Mouse (Mus musculus) kidney, adult 2 months (tissue): Measurements from ENCODE around the gene Lsr. TPM values are rescaled to one million over a fixed set of nuclear protein-coding genes. Genes with fewer than 3 reads are reported as not detected.

Experiments used
- DNase-seq: peaks from one replicate; pipeline ENCODE4 v3.0.0; 2021
- H3K27ac ChIP-seq: fragments of 200-500 bp; 2 replicates; pipeline ENCODE4 v1.5.1; 2012; ENCODE audit warnings: low read depth, low read length, control low read depth, inconsistent platforms; ENCODE audit not compliant: insufficient read depth
- H3K27me3 ChIP-seq: fragments of 200-500 bp; replicated peaks from 2 replicates; pipeline ENCODE4 v1.6.1; 2012; ENCODE audit warnings: mild to moderate bottlenecking, moderate library complexity, low read length, inconsistent platforms; ENCODE audit not compliant: control insufficient read depth, insufficient read depth
- H3K36me3 ChIP-seq: fragments of 200-500 bp; 2 replicates; pipeline ENCODE4 v1.6.1; 2012; ENCODE audit warnings: mild to moderate bottlenecking, moderate library complexity, low read length, inconsistent platforms; ENCODE audit not compliant: control insufficient read depth, insufficient read depth
- H3K4me1 ChIP-seq: fragments of 200-500 bp; 2 replicates; pipeline ENCODE4 v1.6.1; 2011; ENCODE audit warnings: low read length; ENCODE audit not compliant: control insufficient read depth, insufficient read depth
- H3K4me3 ChIP-seq: fragments of 200-500 bp; 2 replicates; pipeline ENCODE4 v1.5.1; 2011; ENCODE audit warnings: mild to moderate bottlenecking, low read depth, low read length, control low read depth; ENCODE audit not compliant: insufficient read depth
- CTCF ChIP-seq: fragments of 200-500 bp; conservative IDR thresholded peaks from 2 replicates; pipeline ENCODE4 v1.5.1; 2011; ENCODE audit warnings: low read depth, mild to moderate bottlenecking, control low read depth, low read length, moderate library complexity, mixed read lengths; ENCODE audit not compliant: insufficient read depth, insufficient read length
- POLR2A ChIP-seq: fragments of 200-500 bp; IDR thresholded peaks from one replicate; pipeline ENCODE4 v1.6.1; 2011; ENCODE audit warnings: low read depth, low read length, control low read depth
- WGBS: fragments of 180-500 bp; shearing (Covaris S2); methylation state at CpG from one replicate; pipeline ENCODE4 v1.1.7; 2018; 5-methylcytosine and 5-hydroxymethylcytosine counted together
- polyA plus RNA-seq: library from polyadenylated mRNA; depleted of rRNA; stranded (reverse); fragments of >200 nt; gene quantifications from 2 replicates; pipeline ENCODE4 v1.2.3, GENCODE M21; 2012

The Lsr gene
- polyA plus RNA-seq, 1 experiment = 60.7 TPM

DNA sequence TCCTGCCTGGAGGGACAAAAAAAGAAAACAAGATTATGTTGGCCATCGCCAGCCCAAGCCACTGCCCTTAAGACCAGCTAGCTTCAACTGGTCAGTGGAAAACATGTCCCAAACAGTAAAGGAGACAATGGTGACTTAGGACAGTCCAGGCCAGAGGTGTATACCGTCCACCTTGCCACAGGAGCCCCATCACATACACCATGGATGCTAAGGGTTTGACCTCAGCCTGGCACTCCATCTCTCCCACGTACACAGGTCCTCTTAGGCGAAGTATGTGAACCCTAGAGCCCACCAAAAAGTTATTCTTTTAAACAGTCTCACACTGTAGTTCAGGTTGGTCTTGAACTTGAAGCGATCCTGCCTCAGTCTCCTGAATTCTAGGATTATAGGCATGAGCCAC is 10.4 kb downstream of the Lsr start:
- H3K4me1 ChIP-seq = peaks cover 5% of the 10 kb centered on the region; the same call in 1 of the 2 replicates
- no peaks in the 10 kb centered on the region for H3K36me3 ChIP-seq
- H3K27me3 ChIP-seq = no peaks in the 10 kb centered on the region
- no peak overlapping the region for H3K4me3 ChIP-seq
- no peak for DNase-seq
- TF ChIP-seq POLR2A (no peak), CTCF (no peak)
- H3K27ac ChIP-seq = no peak overlapping the region
- WGBS = 91% methylated on average over 5 of the region's 5 CpGs

DNA sequence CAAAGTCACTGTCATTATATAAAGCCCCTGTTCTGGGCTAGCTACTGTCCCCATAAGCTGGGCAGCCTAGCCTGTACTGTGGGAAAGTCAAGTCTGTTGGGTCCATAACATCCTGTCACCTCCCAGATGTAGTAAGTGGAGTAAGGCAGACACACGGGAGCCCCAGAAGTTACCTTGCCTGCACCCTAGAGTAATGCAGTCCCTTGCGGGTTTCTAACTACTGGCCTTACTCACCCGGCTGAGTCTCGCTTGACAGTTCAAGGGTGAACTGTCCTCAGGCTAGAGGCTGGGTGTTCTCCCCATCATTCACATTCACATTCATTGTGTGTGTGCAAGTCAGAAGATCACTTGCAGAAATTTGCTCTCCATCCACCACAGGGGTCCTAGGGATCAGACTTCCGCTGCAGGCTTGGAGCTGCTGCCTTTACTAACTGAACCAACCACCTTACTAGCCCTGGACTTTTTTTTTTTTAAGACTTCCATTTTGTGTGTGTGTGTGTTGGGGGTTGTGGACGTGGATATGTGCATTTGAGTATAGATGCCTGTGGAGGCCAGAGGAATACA is 13.4 kb downstream of the Lsr start:
- TF ChIP-seq CTCF = no peak
- no peak for TF ChIP-seq POLR2A
- Histone ChIP-seq H3K4me3 (no peak overlapping the region), H3K36me3 (no peaks in the 10 kb centered on the region), H3K27ac (no peak overlapping the region), H3K27me3 (no peaks in the 10 kb centered on the region), H3K4me1 (peaks cover 5% of the 10 kb centered on the region; the same call in 1 of the 2 replicates)
- WGBS = 83% methylated on average over 6 of the region's 6 CpGs
- DNase-seq = no peak

DNA sequence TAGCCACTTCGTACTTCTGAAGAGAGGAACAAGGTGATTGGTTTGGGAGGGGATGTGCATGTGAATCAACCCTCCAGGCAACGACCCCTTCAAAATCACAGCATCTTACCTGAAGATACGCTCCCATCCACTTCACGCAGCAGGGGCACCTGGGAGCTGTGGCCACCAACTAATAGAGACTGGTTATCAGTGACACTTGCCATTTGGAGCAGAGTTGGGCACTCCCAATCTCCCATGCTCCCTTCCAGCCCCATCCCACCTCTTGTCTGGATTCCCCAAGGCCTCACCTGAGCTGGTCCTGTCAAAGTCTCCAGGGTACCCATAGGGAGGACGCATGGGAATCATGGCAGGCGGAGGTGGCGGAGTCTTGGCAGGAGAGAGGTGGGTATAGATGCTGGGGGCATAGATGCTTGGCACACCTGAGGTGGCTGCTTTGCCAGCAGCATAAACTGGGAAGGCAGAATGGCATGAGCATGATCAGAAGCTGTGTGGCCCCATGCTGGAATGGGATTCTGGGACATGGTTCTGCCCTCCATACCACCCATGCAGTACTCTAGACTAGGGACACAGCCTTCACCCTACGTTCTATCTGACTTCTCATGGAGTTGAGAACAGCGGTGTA is 14.3 kb downstream of the Lsr start:
- no peak overlapping the region for H3K4me3 ChIP-seq
- H3K27me3 ChIP-seq = no peaks in the 10 kb centered on the region
- no peaks in the 10 kb centered on the region; the same call in 1 of the 2 replicates for H3K36me3 ChIP-seq
- WGBS = 96% methylated on average over 9 of the region's 9 CpGs
- TF ChIP-seq POLR2A = no peak
- TF ChIP-seq CTCF = no peak
- H3K4me1 ChIP-seq = peaks cover 5% of the 10 kb centered on the region; the same call in 1 of the 2 replicates
- no peak overlapping the region for H3K27ac ChIP-seq
- DNase-seq = no peak

- H3K27ac ChIP-seq = peak overlapping the region; percentile 100
- WGBS = 64% methylated on average over 28 of the region's 28 CpGs
- H3K4me1 ChIP-seq = peaks cover 5% of the 10 kb centered on the region; the same call in 1 of the 2 replicates
- no peak for DNase-seq
- TF ChIP-seq CTCF (no peak), POLR2A (peak; percentile 6)
- no peaks in the 10 kb centered on the region; the same call in 1 of the 2 replicates for H3K36me3 ChIP-seq
- H3K4me3 ChIP-seq = peak overlapping the region; percentile 95
- no peaks in the 10 kb centered on the region for H3K27me3 ChIP-seq
These were observed 15.0 kb downstream of the Lsr start for GRCm38 (mm10) chr7:30958109-30958865.

DNA sequence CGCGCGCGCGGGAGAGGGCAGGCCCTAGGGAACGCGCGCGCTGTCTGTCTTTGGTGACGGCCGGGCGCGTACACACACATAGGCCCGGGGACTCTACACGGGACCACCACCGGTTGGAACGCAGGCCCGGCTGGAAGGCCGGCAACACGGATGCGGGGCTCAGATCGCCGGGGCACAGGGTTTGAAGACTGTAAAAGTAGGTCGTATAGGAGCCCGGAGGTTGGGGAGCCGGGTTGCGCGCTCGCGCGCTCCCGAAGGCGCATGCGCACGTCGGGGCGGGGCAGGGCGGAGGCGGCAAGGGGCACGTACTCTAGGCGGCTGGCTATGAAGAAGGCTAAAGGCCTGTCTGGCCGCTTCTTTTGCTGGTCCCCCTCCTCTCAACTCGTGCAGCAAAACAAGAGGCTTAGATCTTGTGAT is 15.9 kb downstream of the Lsr start:
- Histone ChIP-seq H3K36me3 (peaks cover 2% of the 10 kb centered on the region; the same call in 1 of the 2 replicates), H3K27me3 (no peaks in the 10 kb centered on the region), H3K4me1 (peaks cover 5% of the 10 kb centered on the region; the same call in 1 of the 2 replicates), H3K27ac (peak overlapping the region; percentile 100), H3K4me3 (peak overlapping the region; percentile 95)
- WGBS = under 1% methylated on average over 43 of the region's 43 CpGs
- TF ChIP-seq POLR2A (peak; percentile 64), CTCF (no peak)
- peak; percentile 95 for DNase-seq

GRCm38 (mm10) chr7:30956756-30957366 is 16.4 kb downstream of the Lsr start, which contains the start of gene Usf2:
TSS of gene Usf2 (minus strand) at chr7:30956803.
- Histone ChIP-seq H3K27me3 (no peaks in the 10 kb centered on the region), H3K36me3 (peaks cover 4% of the 10 kb centered on the region), H3K4me3 (peak within 1 kb of the TSS; percentile 95), H3K27ac (peak within 1 kb of the TSS; percentile 100), H3K4me1 (peaks cover 5% of the 10 kb centered on the region; the same call in 1 of the 2 replicates)
- peak; percentile 87 for DNase-seq
- under 1% methylated on average over 57 of the region's 82 CpGs for WGBS
- TF ChIP-seq CTCF (no peak), POLR2A (no peak)
